Mouse (Mus musculus) lung, embryonic 15.5 days (tissue): ENCODE measurements at regions not wholly inside any gene's neighbourhood (a gene's known extent, or its start where the extent isn't known, plus 50 kb on each side); places are given as distances from the start of the nearest gene placed in this dataset.

Source experiments
- ATAC-seq: fragments of 200-750 bp; cut with Nextera tagmentation; 2 replicates; pipeline ENCODE4 v1.8.0; 2017; ENCODE audit warnings: moderate number of reproducible peaks, borderline replicate concordance; ENCODE audit not compliant: low FRiP score, low TSS enrichment; ENCODE audit errors: extremely low read depth
- H3K27ac ChIP-seq: fragments of 300-500 bp; sonication (generic); 2 replicates; pipeline ENCODE4 v1.5.1; 2015; ENCODE audit warnings: moderate library complexity, mild to moderate bottlenecking, inconsistent platforms
- H3K27me3 ChIP-seq: fragments of 300-500 bp; sonication (generic); 2 replicates; pipeline ENCODE4 v1.6.1; 2015; ENCODE audit warnings: inconsistent platforms
- H3K36me3 ChIP-seq: fragments of 300-500 bp; sonication (generic); 2 replicates; pipeline ENCODE4 v1.6.1; 2015; ENCODE audit warnings: inconsistent platforms
- H3K4me1 ChIP-seq: fragments of 300-500 bp; sonication (generic); 2 replicates; pipeline ENCODE4 v1.6.1; 2015; ENCODE audit warnings: inconsistent platforms
- H3K4me2 ChIP-seq: fragments of 300-500 bp; sonication (generic); 2 replicates; pipeline ENCODE4 v1.6.1; 2015; ENCODE audit warnings: inconsistent platforms, mild to moderate bottlenecking, moderate library complexity
- H3K4me3 ChIP-seq: fragments of 300-500 bp; sonication (generic); 2 replicates; pipeline ENCODE4 v1.5.1; 2015; ENCODE audit warnings: mild to moderate bottlenecking, inconsistent platforms
- H3K9ac ChIP-seq: fragments of 300-500 bp; sonication (generic); 2 replicates; pipeline ENCODE4 v1.6.1; 2015; ENCODE audit warnings: inconsistent platforms
- H3K9me3 ChIP-seq: fragments of 300-500 bp; sonication (generic); 2 replicates; pipeline ENCODE4 v1.6.1; 2016; ENCODE audit warnings: inconsistent platforms
- WGBS: fragments of 180-500 bp; shearing (Covaris S2); methylation state at CpG from one replicate; pipeline ENCODE4 v1.1.7; 2015; 5-methylcytosine and 5-hydroxymethylcytosine counted together

DNA sequence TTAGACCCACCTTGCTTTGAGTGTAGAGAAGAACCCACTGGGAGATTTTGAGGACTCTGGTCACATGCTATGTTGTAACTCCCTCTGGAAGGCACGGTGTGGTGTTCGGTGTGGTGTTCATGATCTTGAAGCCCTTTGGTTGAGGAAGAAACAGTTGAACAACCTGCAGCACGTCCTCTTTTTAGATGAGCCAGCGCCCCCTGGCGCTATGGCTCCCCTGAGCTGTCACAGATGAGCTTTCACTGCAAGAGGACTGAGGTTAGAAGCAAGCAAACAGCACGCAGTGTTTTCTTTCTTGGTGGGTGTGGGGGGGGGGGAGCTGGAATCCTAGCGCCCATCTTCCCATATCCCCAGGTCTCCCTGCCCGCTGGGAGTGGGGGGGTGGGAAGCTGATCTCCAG is 177.9 kb downstream of the Thbs2 start:
- Histone ChIP-seq H3K4me3 (no peak overlapping the region), H3K9ac (no peak overlapping the region), H3K27ac (no peak overlapping the region), H3K4me2 (no peak overlapping the region), H3K9me3 (no peaks in the 10 kb centered on the region), H3K4me1 (no peaks in the 10 kb centered on the region), H3K36me3 (no peaks in the 10 kb centered on the region), H3K27me3 (no peaks in the 10 kb centered on the region)
- 9% methylated on average over 8 of the region's 8 CpGs for WGBS
- ATAC-seq: no peak

DNA sequence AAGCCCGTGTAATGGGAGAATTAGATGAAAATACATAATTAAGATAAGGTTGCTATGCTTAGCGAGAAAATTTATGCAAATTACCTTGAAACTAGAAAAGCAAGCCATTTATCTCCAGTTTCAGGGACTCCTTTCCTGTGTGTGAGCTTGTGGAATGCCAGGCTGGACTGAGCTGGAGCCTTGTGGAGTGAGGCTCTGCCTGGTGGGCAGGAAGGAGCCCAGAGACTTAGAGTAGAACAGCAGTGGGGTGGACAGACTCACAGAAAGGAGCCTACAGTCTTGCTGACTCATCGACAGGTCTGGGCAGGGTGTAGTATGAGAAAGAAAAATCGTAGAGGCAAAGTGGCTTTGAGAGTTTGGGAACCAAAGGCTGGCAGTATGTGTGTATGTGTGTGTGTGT is 180.6 kb downstream of the Thbs2 start:
- no peak overlapping the region for H3K9ac ChIP-seq
- H3K9me3 ChIP-seq: no peaks in the 10 kb centered on the region
- 71% methylated on average over 4 of the region's 4 CpGs for WGBS
- H3K27me3 ChIP-seq: no peaks in the 10 kb centered on the region
- H3K4me3 ChIP-seq: no peak overlapping the region
- no peak for ATAC-seq
- no peaks in the 10 kb centered on the region for H3K36me3 ChIP-seq
- 0 out of 2 replicates have a peak, but pooled peaks cover 3% of the 10 kb centered on the region for H3K4me1 ChIP-seq
- no peak overlapping the region for H3K4me2 ChIP-seq
- no peak overlapping the region for H3K27ac ChIP-seq

GRCm38 (mm10) chr17:14510486-14510885 is 183.5 kb downstream of the Thbs2 start:
- Histone ChIP-seq H3K27me3 (no peaks in the 10 kb centered on the region), H3K36me3 (no peaks in the 10 kb centered on the region)
- ATAC-seq: peak; percentile 65; the same call in 1 of the 2 replicates

DNA sequence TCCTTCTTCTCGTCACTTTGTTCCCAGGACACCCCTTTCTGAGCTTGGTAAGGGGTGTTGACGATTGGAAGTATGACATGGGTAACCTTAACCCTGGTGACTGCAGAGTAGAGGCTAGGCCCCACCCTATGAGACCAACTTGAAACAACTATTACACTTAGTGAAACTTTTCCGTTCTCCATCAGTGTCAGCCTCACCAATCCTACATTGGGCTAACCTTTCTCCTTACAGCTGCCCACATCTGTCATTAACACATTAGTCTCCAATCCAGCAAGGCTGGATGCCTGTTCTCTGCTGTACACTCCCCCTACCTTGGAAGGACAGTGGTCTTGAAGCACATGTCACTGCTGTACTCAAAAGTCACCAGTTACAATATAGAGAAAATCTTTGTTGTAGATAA is 186.9 kb downstream of the Thbs2 start:
- Histone ChIP-seq H3K4me2 (no peak overlapping the region), H3K4me3 (no peak overlapping the region), H3K9ac (no peak overlapping the region), H3K36me3 (no peaks in the 10 kb centered on the region), H3K4me1 (0 out of 2 replicates have a peak, but pooled peaks cover 3% of the 10 kb centered on the region), H3K27me3 (no peaks in the 10 kb centered on the region), H3K27ac (no peak overlapping the region), H3K9me3 (no peaks in the 10 kb centered on the region)
- 67% methylated on average over 3 of the region's 3 CpGs for WGBS
- ATAC-seq: no peak

More at GRCm38 (mm10) chr17:14510486-14510885, 183.5 kb downstream of the Thbs2 start:
- H3K4me1 ChIP-seq: 0 out of 2 replicates have a peak, but pooled peaks cover 3% of the 10 kb centered on the region
- no peak overlapping the region for H3K4me2 ChIP-seq
- WGBS: 22% methylated on average over 6 of the region's 6 CpGs
- no peak overlapping the region for H3K27ac ChIP-seq
- H3K4me3 ChIP-seq: no peak overlapping the region
- H3K9me3 ChIP-seq: no peaks in the 10 kb centered on the region
- no peak overlapping the region for H3K9ac ChIP-seq

GRCm38 (mm10) chr17:14506123-14506522 is 187.9 kb downstream of the Thbs2 start:
- no peak overlapping the region for H3K27ac ChIP-seq
- no peaks in the 10 kb centered on the region for H3K36me3 ChIP-seq
- H3K9me3 ChIP-seq: no peaks in the 10 kb centered on the region
- H3K4me1 ChIP-seq: 0 out of 2 replicates have a peak, but pooled peaks cover 3% of the 10 kb centered on the region
- ATAC-seq: no peak
- no peak overlapping the region for H3K4me3 ChIP-seq
- H3K9ac ChIP-seq: no peak overlapping the region
- H3K27me3 ChIP-seq: no peaks in the 10 kb centered on the region
- H3K4me2 ChIP-seq: no peak overlapping the region

DNA sequence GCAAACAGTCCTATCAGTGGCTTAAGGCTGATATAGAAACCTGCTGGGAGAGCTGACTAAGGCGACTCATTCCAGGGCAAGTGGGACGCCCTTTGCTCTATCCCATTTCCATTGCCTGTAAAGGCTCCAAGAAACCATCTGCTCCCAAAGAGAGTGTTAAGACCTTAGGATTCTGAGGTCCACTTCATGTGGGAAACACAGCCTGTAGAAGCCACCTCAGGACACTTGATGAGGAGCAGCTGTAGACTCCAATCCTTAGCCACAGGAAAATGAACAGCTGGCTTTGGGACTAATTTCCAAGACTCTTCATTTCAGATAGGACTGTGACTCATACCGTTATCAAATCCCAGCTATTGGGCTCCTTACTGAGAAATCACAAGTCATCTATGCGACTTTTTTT is 188.6 kb downstream of the Thbs2 start:
- H3K27ac ChIP-seq: no peak overlapping the region
- H3K4me3 ChIP-seq: no peak overlapping the region
- no peak overlapping the region for H3K4me2 ChIP-seq
- no peaks in the 10 kb centered on the region for H3K36me3 ChIP-seq
- no peaks in the 10 kb centered on the region for H3K9me3 ChIP-seq
- H3K9ac ChIP-seq: no peak overlapping the region
- H3K4me1 ChIP-seq: no peaks in the 10 kb centered on the region
- WGBS: 78% methylated on average over 4 of the region's 4 CpGs
- ATAC-seq: no peak
- H3K27me3 ChIP-seq: no peaks in the 10 kb centered on the region

- Histone ChIP-seq H3K4me1 (no peaks in the 10 kb centered on the region), H3K4me2 (no peak overlapping the region), H3K27me3 (no peaks in the 10 kb centered on the region), H3K27ac (no peak overlapping the region), H3K9ac (no peak overlapping the region), H3K4me3 (no peak overlapping the region), H3K9me3 (no peaks in the 10 kb centered on the region), H3K36me3 (no peaks in the 10 kb centered on the region)
- no peak for ATAC-seq
- 76% methylated on average over 1 of the region's 1 CpGs for WGBS
These were observed 190.4 kb downstream of the Thbs2 start for GRCm38 (mm10) chr17:14503670-14504069.

GRCm38 (mm10) chr17:14501341-14501740 is 192.7 kb downstream of the Thbs2 start:
- Histone ChIP-seq H3K27ac (no peak overlapping the region), H3K36me3 (no peaks in the 10 kb centered on the region), H3K9ac (no peak overlapping the region), H3K27me3 (no peaks in the 10 kb centered on the region), H3K9me3 (no peaks in the 10 kb centered on the region), H3K4me3 (no peak overlapping the region), H3K4me2 (no peak overlapping the region), H3K4me1 (no peaks in the 10 kb centered on the region)
- WGBS: 51% methylated on average over 2 of the region's 2 CpGs
- ATAC-seq: no peak

DNA sequence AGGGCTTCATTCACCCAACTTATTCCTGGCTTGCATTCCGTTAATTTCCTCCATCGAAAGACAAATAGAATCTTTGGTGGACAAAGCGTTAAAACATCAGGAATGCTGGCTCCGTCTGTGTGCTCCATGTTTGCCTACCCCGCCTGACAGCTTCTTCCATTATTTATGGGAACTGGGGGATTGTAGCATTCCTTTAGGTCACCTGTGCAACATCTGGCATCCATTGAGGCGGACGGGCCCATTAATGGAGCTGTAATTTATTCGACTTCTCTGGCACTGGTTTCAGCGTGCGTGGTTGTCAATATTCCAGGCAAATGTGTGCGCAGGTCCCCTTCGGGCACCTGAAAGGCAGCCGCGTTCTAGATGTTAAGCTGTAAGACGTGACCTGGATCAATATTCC is 196.9 kb downstream of the Thbs2 start:
- Histone ChIP-seq H3K9me3 (no peaks in the 10 kb centered on the region), H3K4me1 (no peaks in the 10 kb centered on the region), H3K9ac (no peak overlapping the region), H3K4me2 (no peak overlapping the region), H3K36me3 (no peaks in the 10 kb centered on the region), H3K27me3 (no peaks in the 10 kb centered on the region), H3K4me3 (no peak overlapping the region), H3K27ac (no peak overlapping the region)
- WGBS: 68% methylated on average over 15 of the region's 15 CpGs
- ATAC-seq: no peak

- no peak for ATAC-seq
- Histone ChIP-seq H3K9me3 (no peaks in the 10 kb centered on the region), H3K36me3 (no peaks in the 10 kb centered on the region), H3K9ac (no peak overlapping the region), H3K27ac (no peak overlapping the region), H3K4me3 (no peak overlapping the region), H3K4me1 (no peaks in the 10 kb centered on the region), H3K27me3 (no peaks in the 10 kb centered on the region), H3K4me2 (no peak overlapping the region)
- 80% methylated on average over 8 of the region's 8 CpGs for WGBS
These were observed 200.2 kb downstream of the Thbs2 start for GRCm38 (mm10) chr17:14493751-14494320.

DNA sequence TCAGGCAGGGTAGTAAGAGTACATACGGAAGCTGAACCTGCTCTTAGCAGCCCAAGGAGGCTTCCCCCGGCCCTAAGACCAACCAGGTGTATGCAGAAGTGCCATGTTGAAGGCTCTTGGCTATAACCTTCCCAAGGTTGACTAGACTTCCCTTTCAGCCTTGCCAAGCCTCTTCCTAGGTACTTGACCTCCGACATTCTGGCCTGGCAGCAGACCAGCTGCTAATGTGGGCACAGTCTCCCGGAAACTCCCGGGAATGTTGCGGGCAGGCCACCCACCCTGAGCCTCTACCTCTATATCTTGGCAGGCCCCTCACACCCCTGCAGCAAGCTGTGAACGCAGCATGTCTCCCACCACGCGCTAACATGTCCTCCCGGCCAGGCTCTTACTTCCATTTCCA is 201.1 kb downstream of the Thbs2 start:
- 62% methylated on average over 10 of the region's 10 CpGs for WGBS
- ATAC-seq: no peak
- no peaks in the 10 kb centered on the region for H3K4me1 ChIP-seq

GRCm38 (mm10) chr17:14481746-14482145 is 202.4 kb downstream of the Smoc2 start:
- H3K27ac ChIP-seq: no peak overlapping the region
- no peaks in the 10 kb centered on the region for H3K36me3 ChIP-seq
- 82% methylated on average over 6 of the region's 6 CpGs for WGBS
- no peak for ATAC-seq
- no peaks in the 10 kb centered on the region for H3K27me3 ChIP-seq
- H3K9me3 ChIP-seq: no peaks in the 10 kb centered on the region
- no peak overlapping the region for H3K4me2 ChIP-seq
- H3K4me3 ChIP-seq: no peak overlapping the region
- H3K9ac ChIP-seq: no peak overlapping the region
- H3K4me1 ChIP-seq: peaks cover 2% of the 10 kb centered on the region; the same call in 1 of the 2 replicates

More for the DNA sequence above, 201.1 kb downstream of the Thbs2 start:
- no peak overlapping the region for H3K27ac ChIP-seq
- H3K36me3 ChIP-seq: no peaks in the 10 kb centered on the region
- H3K27me3 ChIP-seq: no peaks in the 10 kb centered on the region
- no peaks in the 10 kb centered on the region for H3K9me3 ChIP-seq
- no peak overlapping the region for H3K4me2 ChIP-seq
- H3K9ac ChIP-seq: no peak overlapping the region
- H3K4me3 ChIP-seq: no peak overlapping the region
